In the genomic region with DNA sequence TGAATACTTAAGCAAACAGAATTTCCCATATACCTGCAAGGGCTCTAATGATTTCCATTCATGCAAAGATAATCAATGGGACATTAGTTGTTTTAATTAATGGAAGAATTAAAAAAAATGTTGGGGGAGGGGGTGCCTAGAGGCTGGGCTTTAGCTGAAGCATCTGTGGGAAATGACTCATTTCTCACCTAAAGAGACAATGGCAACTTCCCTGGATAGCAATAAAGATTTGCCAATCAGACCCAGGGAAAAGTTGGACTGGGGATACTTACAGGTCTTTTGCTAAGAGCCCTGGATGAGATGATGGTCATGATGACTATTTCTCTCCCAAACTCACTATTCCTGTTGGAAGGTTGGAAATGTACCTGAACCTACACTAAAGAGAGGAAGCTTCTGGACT, we compare ENCODE assay signal across 31 mouse cellular contexts. TPM values are rescaled to one million over a fixed set of nuclear protein-coding genes. Genes with fewer than 3 reads are reported as not detected.
DNase-seq lines count a peak whose midpoint lies in the region; ATAC-seq and TF ChIP-seq lines count a peak whose summit lies in the region.
"Had no signal": no experiment of that assay in that cellular context is flagged by ENCODE, and none has a peak within 500 bp of the region (broad histone marks: within the 10 kb centered on the region; RNA-seq: fewer than 3 reads in every experiment).

No protein-coding gene starts in this region.

- H3K4me1 ChIP-seq in hindbrain, embryonic 14.5 days (replicated peaks; ENCODE audit: control insufficient read depth, insufficient read depth, low read length), result no peaks in the 10 kb centered on the region; the same call in 1 of the 2 replicates
- H3K4me1 ChIP-seq in hindbrain, embryonic 16.5 days (ENCODE audit: control insufficient read depth, insufficient read depth, low read depth, low read length), result peaks cover 3% of the 10 kb centered on the region; the same call in 1 of the 2 replicates
- peaks cover 59% of the 10 kb centered on the region for H3K4me1 ChIP-seq in forebrain, embryonic 12.5 days
- H3K4me1 ChIP-seq in forebrain, postnatal 0 days (ENCODE audit: insufficient read depth), result no peaks in the 10 kb centered on the region
- peaks cover 17% of the 10 kb centered on the region; the same call in 1 of the 2 replicates for H3K4me1 ChIP-seq in midbrain, embryonic 16.5 days (ENCODE audit: control insufficient read depth, insufficient read depth, low read length)

- no peak overlapping the region for H3K27ac ChIP-seq in hindbrain, embryonic 14.5 days
- H3K27ac ChIP-seq in hindbrain, embryonic 16.5 days (ENCODE audit: low read depth, low read length), result no peak overlapping the region
- peak overlapping the region; percentile 74 for H3K27ac ChIP-seq in forebrain, embryonic 12.5 days
- no peak overlapping the region for H3K27ac ChIP-seq in forebrain, postnatal 0 days (ENCODE audit: low read depth, low read length)
- H3K27ac ChIP-seq in midbrain, embryonic 16.5 days (ENCODE audit: low read length), result 0 out of 2 replicates have a peak overlapping the region, but pooled peaks have one; percentile 10
- H3K27ac ChIP-seq: heart, adult 2 months; heart, embryonic 13.5 days; kidney, postnatal 0 days; limb, embryonic 12.5 days; lung, embryonic 15.5 days; neural tube, embryonic 15.5 days; stomach, postnatal 0 days had no signal

- H3K4me3 ChIP-seq in hindbrain, embryonic 14.5 days (replicated peaks; ENCODE audit: low read length), result no peak overlapping the region
- no peak overlapping the region for H3K4me3 ChIP-seq in hindbrain, embryonic 16.5 days (ENCODE audit: low read length)
- H3K4me3 ChIP-seq in forebrain, embryonic 12.5 days (replicated peaks), result peak overlapping the region; percentile 24
- H3K4me3 ChIP-seq in forebrain, postnatal 0 days (ENCODE audit: low read depth, low read length), result no peak overlapping the region
- H3K4me3 ChIP-seq in midbrain, embryonic 16.5 days (ENCODE audit: low read depth, low read length), result 0 out of 2 replicates have a peak overlapping the region, but pooled peaks have one; percentile 10
- H3K4me3 ChIP-seq: erythroblast, embryonic 14.5 days; heart, adult 2 months; heart, embryonic 13.5 days; limb, embryonic 12.5 days; lung, embryonic 15.5 days; neural tube, embryonic 15.5 days had no signal

- H3K9ac ChIP-seq in hindbrain, embryonic 14.5 days, result no peak overlapping the region
- H3K9ac ChIP-seq in hindbrain, embryonic 16.5 days (ENCODE audit: low read depth, low read length), result no peak overlapping the region
- H3K9ac ChIP-seq in forebrain, embryonic 12.5 days, result peak overlapping the region; percentile 99; the same call in 1 of the 2 replicates
- H3K9ac ChIP-seq in forebrain, postnatal 0 days, result no peak overlapping the region
- no peak overlapping the region for H3K9ac ChIP-seq in midbrain, embryonic 16.5 days (ENCODE audit: low read depth, low read length)
- H3K9ac ChIP-seq: heart, embryonic 13.5 days; limb, embryonic 12.5 days; lung, embryonic 15.5 days; neural tube, embryonic 15.5 days had no signal

- no peak for DNase-seq in hindbrain, embryonic 14.5 days (ENCODE audit: low spot score)
- peak; percentile 6 for DNase-seq in forebrain, postnatal 0 days
- DNase-seq in embryo, embryonic 10.5 days (ENCODE audit: low spot score), result no peak
- no peak for DNase-seq in retina, postnatal 1 day
- DNase-seq in urinary bladder, postnatal 4 days (ENCODE audit: low spot score in 2 of 2), result no peak
- DNase-seq: adrenal gland, postnatal 25 days; cerebellum, adult 18-20 months; cerebellum, postnatal 10 days; gastrocnemius, postnatal 36 days; heart, adult 2 months; heart, postnatal 10 days; kidney, adult 8-10 months; thymus, adult 18-20 months; thymus, postnatal 36 days had no signal

- H3K9me3 ChIP-seq in hindbrain, embryonic 14.5 days (ENCODE audit: control insufficient read depth, low read length), result no peaks in the 10 kb centered on the region
- H3K9me3 ChIP-seq in hindbrain, embryonic 16.5 days (ENCODE audit: control insufficient read depth, low read length), result no peaks in the 10 kb centered on the region
- no peaks in the 10 kb centered on the region for H3K9me3 ChIP-seq in forebrain, embryonic 12.5 days
- no peaks in the 10 kb centered on the region for H3K9me3 ChIP-seq in forebrain, postnatal 0 days (ENCODE audit: low read length)
- H3K9me3 ChIP-seq in midbrain, embryonic 16.5 days (replicated peaks; ENCODE audit: control insufficient read depth, low read length, poor library complexity, severe bottlenecking), result no peaks in the 10 kb centered on the region
- H3K9me3 ChIP-seq: heart, embryonic 13.5 days; limb, embryonic 12.5 days; lung, embryonic 15.5 days; neural tube, embryonic 15.5 days had no signal

- no peak for ATAC-seq in hindbrain, embryonic 14.5 days (ENCODE audit: low FRiP score)
- ATAC-seq in hindbrain, embryonic 16.5 days, result no peak
- ATAC-seq in forebrain, embryonic 12.5 days (ENCODE audit: low FRiP score), result no peak
- ATAC-seq in forebrain, postnatal 0 days, result no peak
- no peak for ATAC-seq in midbrain, embryonic 16.5 days
- ATAC-seq: intestine, embryonic 16.5 days had no signal

- TF ChIP-seq CTCF in forebrain, postnatal 0 days (IDR thresholded peaks at IDR 0.05; ENCODE audit: low read depth), result no peak

- H3K4me2 ChIP-seq in hindbrain, embryonic 14.5 days (replicated peaks), result peak overlapping the region; percentile 51
- H3K4me2 ChIP-seq in hindbrain, embryonic 16.5 days (ENCODE audit: low read length), result no peak overlapping the region
- H3K4me2 ChIP-seq in forebrain, embryonic 12.5 days, result peak overlapping the region; percentile 77
- peak overlapping the region; percentile 20; the same call in 1 of the 2 replicates for H3K4me2 ChIP-seq in forebrain, postnatal 0 days (ENCODE audit: low read depth)
- H3K4me2 ChIP-seq in midbrain, embryonic 16.5 days (ENCODE audit: low read length), result peak overlapping the region; percentile 78
- H3K4me2 ChIP-seq: heart, embryonic 13.5 days; limb, embryonic 12.5 days; lung, embryonic 15.5 days; neural tube, embryonic 15.5 days had no signal

- no peaks in the 10 kb centered on the region for H3K36me3 ChIP-seq in hindbrain, embryonic 14.5 days (replicated peaks; ENCODE audit: control insufficient read depth, insufficient read depth)
- no peaks in the 10 kb centered on the region for H3K36me3 ChIP-seq in hindbrain, embryonic 16.5 days (ENCODE audit: control insufficient read depth, insufficient read depth, low read length)
- H3K36me3 ChIP-seq in forebrain, embryonic 12.5 days (replicated peaks), result no peaks in the 10 kb centered on the region
- H3K36me3 ChIP-seq in forebrain, postnatal 0 days (ENCODE audit: insufficient read depth), result no peaks in the 10 kb centered on the region
- no peaks in the 10 kb centered on the region for H3K36me3 ChIP-seq in midbrain, embryonic 16.5 days (ENCODE audit: control insufficient read depth, insufficient read depth, low read length)
- H3K36me3 ChIP-seq: heart, embryonic 13.5 days; limb, embryonic 12.5 days; lung, embryonic 15.5 days; neural tube, embryonic 15.5 days had no signal

- peaks cover 97% of the 10 kb centered on the region for H3K27me3 ChIP-seq in hindbrain, embryonic 14.5 days (ENCODE audit: control insufficient read depth, insufficient read depth, low read length)
- peaks cover 60% of the 10 kb centered on the region for H3K27me3 ChIP-seq in hindbrain, embryonic 16.5 days (replicated peaks; ENCODE audit: control insufficient read depth, insufficient read depth, low read length)
- peaks cover 63% of the 10 kb centered on the region for H3K27me3 ChIP-seq in forebrain, embryonic 12.5 days
- H3K27me3 ChIP-seq in forebrain, postnatal 0 days (ENCODE audit: insufficient read depth, low read length), result peaks cover 8% of the 10 kb centered on the region; the same call in 1 of the 2 replicates
- H3K27me3 ChIP-seq in midbrain, embryonic 16.5 days (ENCODE audit: control insufficient read depth, insufficient read depth, low read depth, low read length), result peaks cover 33% of the 10 kb centered on the region

RNA-seq across cellular contexts. Expression of gene Lhx2, which starts 5.6 kb away (rescaled TPM):
- 13.2 and 18.7 TPM in 2 replicates for polyA plus RNA-seq in hindbrain, embryonic 14.5 days (2014; fragmentation: Nextera tagmentation; extraction: Ambion mirVana)
- 6.8 and 9.2 TPM in 2 replicates for polyA plus RNA-seq in hindbrain, embryonic 16.5 days (2015; fragmentation: Nextera tagmentation; extraction: Ambion mirVana)
- polyA plus RNA-seq in forebrain, embryonic 12.5 days (2016; fragmentation: Nextera tagmentation; extraction: Ambion mirVana), result 196 and 224 TPM in 2 replicates
- total RNA-seq in forebrain, postnatal 0 days (2014; rRNA removed), result 82.8 and 87.6 TPM in 2 replicates
- 43.5 and 45.9 TPM in 2 replicates for polyA plus RNA-seq in forebrain, postnatal 0 days (2015; fragmentation: Nextera tagmentation; extraction: Ambion mirVana)
- 37.1 and 44.3 TPM in 2 replicates for polyA plus RNA-seq in midbrain, embryonic 16.5 days (2015; fragmentation: Nextera tagmentation; extraction: Ambion mirVana)
- total RNA-seq: adrenal gland, adult 18-20 months; adrenal gland, postnatal 25 days; common myeloid progenitor, adult 5-6 weeks; gastrocnemius, adult 18-20 months; gastrocnemius, postnatal 36 days; heart, adult 2 months; hematopoietic stem cell, adult 5-6 weeks; monocyte, adult 5-6 weeks had no signal
- polyA plus RNA-seq: heart, adult 2 months; large intestine, adult 2 months; lung, embryonic 15.5 days; stomach, postnatal 0 days had no signal

RNA-seq across cellular contexts. Expression of gene Dennd1a, which starts 57.5 kb away (rescaled TPM):
- polyA plus RNA-seq in hindbrain, embryonic 14.5 days (2014; fragmentation: Nextera tagmentation; extraction: Ambion mirVana), result 16.7 TPM in 2 replicates
- polyA plus RNA-seq in hindbrain, embryonic 16.5 days (2015; fragmentation: Nextera tagmentation; extraction: Ambion mirVana), result 15.4 and 20.0 TPM in 2 replicates
- polyA plus RNA-seq in forebrain, embryonic 12.5 days (2016; fragmentation: Nextera tagmentation; extraction: Ambion mirVana), result 23.4 and 30.3 TPM in 2 replicates
- 39.8 and 52.1 TPM in 2 replicates for total RNA-seq in forebrain, postnatal 0 days (2014; rRNA removed)
- 14.1 and 16.7 TPM in 2 replicates for polyA plus RNA-seq in forebrain, postnatal 0 days (2015; fragmentation: Nextera tagmentation; extraction: Ambion mirVana)
- 18.9 and 21.7 TPM in 2 replicates for polyA plus RNA-seq in midbrain, embryonic 16.5 days (2015; fragmentation: Nextera tagmentation; extraction: Ambion mirVana)

Comparison
In these comparisons a context has a peak if more than half of its experiments do, and no peak if none do; other contexts are left out.
1. H3K27ac ChIP-seq: peak in forebrain, embryonic 12.5 days (single experiment) and midbrain, embryonic 16.5 days (single experiment); none in hindbrain, embryonic 14.5 days (single experiment), hindbrain, embryonic 16.5 days (single experiment) and forebrain, postnatal 0 days (single experiment).
2. H3K4me3 ChIP-seq: peak in forebrain, embryonic 12.5 days (single experiment) and midbrain, embryonic 16.5 days (single experiment); none in hindbrain, embryonic 14.5 days (single experiment), hindbrain, embryonic 16.5 days (single experiment) and forebrain, postnatal 0 days (single experiment).